Mouse (Mus musculus) right cerebral cortex, postnatal 10 days (tissue): ENCODE data around the gene Olfr1414.
A peak's percentile ranks its signal among the peaks of the same experiment; 100 is the strongest.
"Not testable (repeated sequence)": the region's sequence is repeated elsewhere in the genome, so short reads cannot be mapped to it uniquely, and the experiment has no call there.

ENCODE experiments used
- DNase-seq, 2 experiments: peaks; one replicate each; pipeline ENCODE4 v3.0.0; 2021; ENCODE audit warnings: low spot score in 2 of 2

Olfr1414 gene

DNA sequence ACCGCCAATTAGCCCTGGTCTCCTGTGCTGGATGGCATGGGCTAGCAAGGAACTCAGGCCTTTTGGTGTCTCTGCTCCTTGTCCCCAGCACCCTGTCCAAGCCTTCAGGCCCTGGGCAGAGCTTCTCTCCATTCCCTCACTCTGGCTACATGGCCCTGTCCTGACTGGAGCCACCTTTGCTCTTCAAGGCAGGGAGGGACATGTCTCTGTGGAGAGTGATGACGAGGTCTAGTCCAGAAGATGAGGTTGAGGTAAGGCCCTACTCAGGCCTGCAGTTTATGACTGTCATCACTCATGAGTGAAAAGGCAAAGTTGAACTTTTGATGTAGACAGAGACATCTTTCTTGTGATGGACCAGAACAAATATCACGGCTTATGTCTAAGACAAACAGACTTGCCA is at the start of gene Olfr1414:
Olfr1414 (minus strand) TSS at position 101 of the 400 bp plus-strand sequence.
- no peak for DNase-seq

- DNase-seq: no peak
These were observed 27.5 kb upstream of the Olfr1414 start for GRCm38 (mm10) chr1:92545929-92546328.

DNA sequence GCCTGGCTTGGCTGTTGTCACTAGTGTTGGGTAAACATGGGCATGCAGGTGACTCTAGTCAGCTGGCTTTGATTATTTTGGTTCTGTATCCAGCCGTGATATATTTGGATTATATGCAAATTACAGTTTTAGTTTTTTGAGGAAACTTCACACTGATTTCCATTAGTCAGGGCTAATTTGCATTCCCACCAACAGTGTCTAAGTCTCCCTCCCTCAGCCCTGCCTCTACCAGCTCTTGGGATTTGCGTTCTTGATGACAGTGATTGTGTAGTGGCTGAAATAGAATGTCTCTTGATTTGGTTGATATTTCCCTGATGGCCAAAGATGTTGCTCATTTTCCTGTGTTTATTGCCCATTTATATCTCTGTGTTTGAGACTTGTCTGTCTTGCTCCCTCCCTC is 20.6 kb upstream of the Olfr1414 start:
- DNase-seq: no peak

DNA sequence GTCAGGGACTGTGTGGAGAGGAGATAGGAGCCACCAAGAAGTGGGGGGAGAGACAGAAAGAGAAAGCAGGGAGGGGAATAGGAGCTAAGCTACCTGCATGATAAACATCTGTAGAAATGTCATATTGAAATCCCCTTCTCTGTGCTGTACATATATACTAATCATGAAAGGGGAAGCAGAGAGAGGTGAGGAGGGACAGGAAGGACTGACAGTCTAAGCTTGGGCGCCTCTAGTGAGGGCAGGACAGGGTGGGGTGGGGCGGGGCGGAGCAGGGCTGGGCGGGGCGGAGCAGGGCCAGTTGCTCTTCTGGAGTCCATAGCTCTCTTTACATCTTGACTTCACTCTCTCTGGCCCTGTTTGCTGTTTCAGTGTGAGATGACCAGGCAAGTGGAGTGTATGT is 18.5 kb upstream of the Olfr1414 start:
- no peak for DNase-seq

- no peak for DNase-seq
These were observed 5.3 kb upstream of the Olfr1414 start for GRCm38 (mm10) chr1:92523764-92524163.

- peak; percentile 55 to 69 for DNase-seq
These were observed 2.9 kb upstream of the Olfr1414 start for GRCm38 (mm10) chr1:92521376-92521775.

DNA sequence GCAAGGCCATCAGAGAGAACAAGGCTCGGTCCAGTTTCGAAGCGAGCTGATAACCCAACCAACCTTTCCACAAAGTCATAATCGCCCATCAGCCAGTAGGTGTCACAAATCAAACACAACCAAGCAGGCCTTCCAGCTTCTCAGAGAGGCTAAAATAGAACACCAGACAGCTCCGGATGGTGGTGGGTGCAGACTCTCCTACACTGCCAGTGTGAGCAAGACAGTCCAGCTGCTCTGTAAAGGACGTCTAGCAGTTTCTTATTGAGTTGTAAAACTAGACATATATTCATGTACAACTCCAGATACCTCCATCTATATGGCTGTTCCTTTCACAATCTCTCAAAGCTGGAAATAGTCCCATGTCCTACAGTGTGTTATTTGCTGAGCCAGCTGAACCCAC is 585 bp upstream of the Olfr1414 start:
- DNase-seq: peak; percentile 46 to 70

DNA sequence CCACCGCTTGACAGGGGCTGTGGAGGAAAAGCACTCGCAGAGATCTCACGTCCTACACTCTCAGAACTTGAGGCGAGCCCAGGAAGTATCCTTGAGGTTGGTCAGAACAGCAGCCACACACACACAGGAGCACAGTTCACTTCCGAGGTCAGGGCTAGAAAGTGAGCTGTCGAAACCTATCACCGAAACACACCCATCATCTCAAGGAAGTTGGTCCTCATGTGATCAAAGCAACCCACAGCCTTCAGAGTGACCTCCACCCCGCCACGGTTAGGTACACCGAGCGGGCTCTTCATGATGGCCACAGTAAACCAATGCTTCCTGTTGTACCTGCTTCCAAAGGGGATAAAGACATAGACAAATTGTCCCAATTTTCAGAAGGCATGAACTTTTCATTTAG is 3.1 kb downstream of the Olfr1414 start:
- DNase-seq: no peak

- DNase-seq: not testable (repeated sequence)
These were observed 6.8 kb downstream of the Olfr1414 start for GRCm38 (mm10) chr1:92511646-92512045.

GRCm38 (mm10) chr1:92496001-92496400 is 22.5 kb downstream of the Olfr1414 start, which contains the start of gene Olfr1415:
Gene Olfr1415 (minus strand): TSS chr1:92496101.
- no peak for DNase-seq

DNA sequence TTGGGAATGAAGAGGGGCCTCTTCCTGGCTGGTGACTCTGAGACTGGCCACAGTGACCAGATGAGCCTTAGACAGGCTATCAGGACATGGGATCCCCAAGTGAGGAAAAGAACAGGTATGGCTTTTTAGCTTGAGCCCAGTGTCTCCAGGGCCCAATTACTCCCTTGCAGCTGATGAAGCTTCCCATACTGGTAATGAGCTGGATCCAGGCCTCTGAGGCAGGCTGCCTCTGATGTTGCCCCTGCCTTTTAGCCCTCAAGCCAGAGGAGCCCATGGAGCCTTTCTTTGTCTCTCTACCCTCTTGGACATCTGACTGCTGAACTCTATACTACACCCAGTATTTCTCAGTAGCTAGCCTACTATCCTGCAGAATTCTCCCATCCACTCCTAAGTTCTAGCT is 33.4 kb downstream of the Olfr1414 start, which contains the start of gene Olfr1416:
Olfr1416 (minus strand) TSS at position 101 of the 400 bp plus-strand sequence.
- no peak for DNase-seq

- no peak for DNase-seq
These were observed 44.3 kb downstream of the Olfr1414 start for GRCm38 (mm10) chr1:92474066-92474578.

- peak; percentile 93 to 95 for DNase-seq
These were observed 45.1 kb downstream of the Olfr1414 start, which contains the start of gene Ndufa10 for GRCm38 (mm10) chr1:92473165-92474041. Gene Ndufa10 (minus strand): TSS chr1:92473860.

GRCm38 (mm10) chr1:92468891-92469290 is 49.6 kb downstream of the Olfr1414 start:
- DNase-seq: no peak

- no peak for DNase-seq
These were observed 60.0 kb downstream of the Olfr1414 start for GRCm38 (mm10) chr1:92458416-92458815.

- no peak for DNase-seq
These were observed 60.7 kb downstream of the Olfr1414 start for GRCm38 (mm10) chr1:92457758-92458157.
